Mouse (Mus musculus): ENCODE results near the gene Tomm40l.

The Tomm40l gene

GRCm38 (mm10) chr1:171224857-171225256 is 2.5 kb upstream of the Tomm40l start, which contains the start of gene Apoa2:
Gene Apoa2, plus strand, starts transcription at chr1:171225054.
- DNase-seq: no peak

GRCm38 (mm10) chr1:171223796-171224195 is 1.5 kb upstream of the Tomm40l start:
- no peak for DNase-seq

GRCm38 (mm10) chr1:171223168-171223567 is 854 bp upstream of the Tomm40l start:
- DNase-seq: no peak

GRCm38 (mm10) chr1:171221281-171222193 is 777 bp downstream of the Tomm40l start:
- DNase-seq: peak; percentile 33

- peak; percentile 89 for DNase-seq
Observed at GRCm38 (mm10) chr1:171220871-171221270, 1.4 kb downstream of the Tomm40l start.

- DNase-seq: no peak
Observed at GRCm38 (mm10) chr1:171216241-171216955, 5.9 kb downstream of the Tomm40l start.

DNA sequence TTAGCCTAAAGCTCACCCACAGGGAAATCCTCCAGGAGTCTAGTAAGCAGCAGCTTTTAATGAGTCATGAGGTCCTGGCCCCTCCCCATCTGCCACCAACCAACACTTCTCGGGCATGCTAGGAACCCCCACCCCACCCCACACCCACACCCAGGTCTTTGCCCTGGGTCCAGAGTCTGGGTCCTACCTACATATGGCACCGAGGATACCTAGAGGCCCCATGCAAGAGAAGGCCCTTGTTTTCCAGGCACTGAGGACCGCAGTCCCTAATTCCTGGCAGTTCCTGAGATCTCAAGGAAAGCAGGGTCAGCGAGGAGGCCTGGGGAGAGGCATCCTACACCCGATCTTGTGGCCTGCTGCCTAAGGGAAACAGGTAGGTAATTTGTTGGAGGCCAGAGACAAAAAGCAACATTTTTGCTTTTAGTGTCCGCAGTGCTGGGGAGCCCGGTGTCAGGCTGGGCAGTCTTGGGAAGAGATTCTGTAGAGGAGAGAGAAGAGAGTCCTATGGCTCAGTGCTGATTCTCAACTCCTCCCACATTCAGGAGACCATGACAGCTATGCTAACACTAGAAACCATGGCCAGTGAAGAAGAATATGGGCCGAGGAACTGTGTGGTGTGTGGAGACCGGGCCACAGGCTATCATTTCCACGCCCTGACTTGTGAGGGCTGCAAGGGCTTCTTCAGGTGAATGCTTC is 8.4 kb downstream of the Tomm40l start, which contains the start of gene Nr1i3:
TSS of gene Nr1i3 (plus strand) at position 170 of the 696 bp plus-strand sequence.
- DNase-seq: no peak

DNA sequence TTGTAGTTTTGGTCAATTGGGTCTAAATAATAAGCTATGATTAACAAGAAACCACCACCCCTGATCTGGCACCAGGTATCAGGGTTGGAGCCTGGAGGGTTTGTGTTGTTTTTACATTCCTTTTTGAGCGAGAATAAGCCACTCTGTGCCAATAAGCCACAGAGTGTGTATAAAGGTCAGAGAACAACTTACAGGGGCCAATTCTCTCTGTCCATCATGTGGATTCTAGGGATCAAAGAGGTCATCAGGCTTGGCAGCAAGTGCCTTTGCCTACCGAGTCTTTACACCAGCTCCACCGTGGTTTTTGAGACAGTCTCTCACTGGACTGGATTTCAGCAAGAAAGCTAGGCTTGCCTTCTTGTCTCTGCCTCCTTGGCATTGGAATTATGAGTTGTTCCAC is 9.5 kb downstream of the Tomm40l start:
- no peak for DNase-seq

DNA sequence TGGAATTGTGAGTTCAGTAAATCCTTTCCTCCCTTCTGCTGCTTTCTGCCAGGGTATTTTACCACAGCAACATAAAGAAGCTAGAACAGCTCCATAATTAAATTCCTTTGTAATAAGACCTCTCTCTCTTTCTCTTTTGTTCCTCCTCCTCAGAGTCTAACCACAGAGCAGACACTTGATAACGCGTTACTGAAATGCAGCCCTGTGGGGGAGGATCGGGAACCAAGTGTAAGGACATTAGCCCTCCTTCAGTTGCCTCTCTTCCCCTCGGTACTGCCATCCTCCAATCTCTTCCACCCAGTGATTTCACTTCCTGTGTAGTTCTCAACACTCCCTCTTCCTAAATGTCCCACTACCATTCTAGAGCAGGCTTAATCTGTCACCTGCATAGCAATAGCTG is 12.9 kb downstream of the Tomm40l start:
- no peak for DNase-seq

- no peak for DNase-seq
Observed at GRCm38 (mm10) chr1:171205704-171206493, 16.4 kb downstream of the Tomm40l start.

- no peak for DNase-seq
Observed at GRCm38 (mm10) chr1:171204249-171204644, 18.1 kb downstream of the Tomm40l start.

DNA sequence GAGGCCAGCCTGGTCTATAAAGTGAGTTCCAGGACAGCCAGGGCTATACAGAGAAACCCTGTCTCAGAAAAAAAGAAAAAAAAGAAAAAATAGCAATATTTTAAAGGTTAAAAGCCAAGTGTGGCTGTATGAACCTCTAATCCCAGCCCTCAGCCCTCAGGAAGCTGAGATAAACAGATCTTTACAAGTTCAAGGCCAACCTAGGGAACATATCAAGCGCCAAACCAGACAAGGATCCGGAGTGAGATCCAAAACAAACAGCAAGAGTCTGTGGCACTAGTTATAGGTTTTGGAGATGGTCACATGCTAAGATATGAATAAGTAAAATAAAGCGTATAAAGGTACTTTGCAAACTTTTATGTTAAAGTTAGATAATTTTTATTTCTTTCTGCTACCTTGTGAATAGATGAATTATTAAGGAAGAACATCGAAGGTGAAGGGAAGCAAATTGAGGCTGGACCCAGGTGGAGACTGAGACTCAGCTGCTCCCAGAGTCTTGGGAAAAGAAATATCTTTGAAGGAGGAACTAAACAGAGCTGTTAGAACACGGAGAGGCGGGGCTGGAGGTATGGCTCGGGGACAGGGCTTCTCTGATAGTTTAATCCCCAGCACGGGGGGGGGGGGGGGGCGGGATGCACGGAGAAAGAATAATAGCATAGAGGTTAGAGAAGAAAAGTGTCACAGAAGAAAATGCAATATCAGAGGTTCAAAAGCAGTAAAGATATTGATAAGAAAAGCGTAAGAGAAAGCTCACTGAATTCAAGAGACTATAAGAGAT is 18.7 kb downstream of the Tomm40l start:
- DNase-seq: no peak

DNA sequence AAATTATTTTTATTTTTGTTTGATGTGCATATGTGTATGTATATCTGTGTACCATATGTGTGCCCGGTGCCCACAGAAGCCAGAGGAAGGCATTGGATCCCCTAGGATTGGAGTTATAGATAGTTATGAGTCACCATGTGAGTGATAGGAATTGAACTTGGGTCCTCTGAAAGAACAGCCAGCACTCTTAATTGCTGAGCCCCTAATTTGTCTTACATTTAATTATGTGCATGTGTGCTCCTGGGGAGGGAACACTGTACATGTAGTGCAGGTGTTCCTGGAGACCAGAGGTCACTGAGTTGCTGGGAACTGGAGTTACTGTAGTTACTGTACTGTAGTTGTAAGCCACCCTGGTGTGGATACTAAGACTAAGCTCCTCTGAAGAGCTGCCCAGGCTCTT is 21.5 kb downstream of the Tomm40l start:
- no peak for DNase-seq

- DNase-seq: no peak
Observed at GRCm38 (mm10) chr1:171199532-171199931, 22.8 kb downstream of the Tomm40l start.

GRCm38 (mm10) chr1:171195887-171196397 is 26.4 kb downstream of the Tomm40l start, which contains the start of gene Pcp4l1:
Gene Pcp4l1, minus strand, starts transcription at chr1:171196268.
- peak; percentile 80 for DNase-seq

GRCm38 (mm10) chr1:171195046-171195822 is 27.1 kb downstream of the Tomm40l start:
- peak; percentile 41 for DNase-seq

DNA sequence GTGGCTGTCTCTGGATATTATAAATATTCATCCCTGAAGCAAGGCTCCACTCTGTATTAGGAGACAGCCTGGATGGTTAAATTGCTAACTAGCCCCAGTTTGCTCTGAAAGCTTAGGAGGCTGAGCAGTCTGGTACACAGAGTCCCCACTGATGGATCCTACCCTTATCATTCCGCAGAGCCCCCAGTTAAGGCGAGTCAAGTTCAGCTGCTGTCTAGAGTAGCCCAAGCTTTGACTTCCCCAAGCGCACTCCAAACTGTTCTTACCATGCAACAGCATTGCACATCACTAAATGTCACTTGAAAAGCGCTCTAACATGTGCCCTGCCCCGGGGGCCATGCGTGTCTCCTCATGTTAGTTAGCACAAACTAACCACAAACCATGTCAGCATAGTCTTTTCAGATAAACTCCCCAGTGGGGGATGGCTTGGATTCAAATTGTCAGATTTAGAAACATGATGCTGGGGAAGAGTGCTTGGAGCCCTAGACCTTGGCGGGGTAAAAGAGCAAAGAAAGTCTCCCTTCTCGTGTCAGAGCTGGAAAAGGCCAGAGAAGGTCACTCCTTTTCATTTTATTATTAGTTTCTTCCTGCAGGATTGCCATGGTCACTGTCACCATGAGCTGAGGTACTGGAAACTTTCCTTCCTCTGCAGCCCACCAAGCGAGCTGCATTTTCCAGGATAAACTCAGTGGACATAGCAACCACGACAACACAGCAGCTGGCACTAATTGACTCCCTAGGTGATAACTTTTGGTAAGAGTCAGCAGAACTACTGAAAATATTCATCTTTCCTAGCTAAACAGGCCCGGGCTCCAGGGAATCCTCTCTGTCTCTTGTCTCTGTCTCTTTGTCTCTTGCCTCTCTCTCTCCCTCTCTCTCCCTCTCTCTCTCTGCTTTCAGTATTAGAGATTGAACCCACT is 28.1 kb downstream of the Tomm40l start:
- DNase-seq: peak; percentile 22

DNA sequence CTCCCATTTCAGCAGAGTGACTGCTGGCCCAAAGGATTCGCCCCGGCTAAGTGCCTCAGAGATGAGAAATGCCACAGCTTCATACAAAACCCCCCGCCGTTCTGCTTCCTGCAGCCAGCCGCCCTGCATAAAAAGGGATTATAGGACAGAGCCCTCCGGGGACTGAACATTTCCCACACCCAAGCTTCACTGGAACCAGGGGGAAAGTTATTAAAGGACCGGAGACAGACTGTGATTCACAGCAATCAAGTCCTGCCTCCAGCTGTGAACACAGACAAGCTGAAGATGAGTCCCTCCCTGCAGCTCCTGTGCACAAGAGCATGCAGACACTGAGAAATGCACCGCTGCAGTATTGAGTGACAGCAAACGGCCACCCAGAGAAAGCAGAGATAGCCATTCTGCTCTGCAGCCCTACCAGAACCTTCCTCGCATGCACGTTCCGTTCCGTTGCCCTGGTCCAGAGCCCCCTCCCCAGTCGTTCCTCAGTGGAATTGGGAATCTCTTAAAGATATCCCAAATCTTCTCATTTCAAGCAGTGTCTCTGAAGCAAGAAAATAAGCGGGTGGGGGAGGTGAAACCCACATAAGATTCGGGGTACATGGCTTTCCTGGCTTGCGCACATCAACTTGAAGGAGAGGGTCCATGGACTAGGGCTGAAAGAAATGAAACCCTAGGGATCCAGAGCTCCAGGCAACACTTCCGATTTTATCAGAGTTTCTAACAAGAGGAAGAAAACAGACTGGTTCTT is 29.0 kb downstream of the Tomm40l start:
- peak; percentile 64 for DNase-seq
